Mouse (Mus musculus): ENCODE results near the gene Cracr2b. TPM values are rescaled to one million over a fixed set of nuclear protein-coding genes. Genes with fewer than 3 reads are reported as not detected.

Gene Cracr2b
- polyA plus RNA-seq, 1 experiment from 2014 or later, result 4.6 TPM

GRCm38 (mm10) chr7:141464603-141465201 is 3.8 kb downstream of the Cracr2b start:
- 3% methylated on average over 38 of the region's 38 CpGs for WGBS
- Histone ChIP-seq H3K9ac (replicated peaks; ENCODE audit: low read length) (peak overlapping the region; percentile 23; the same call in 1 of the 2 replicates), H3K27ac (replicated peaks; ENCODE audit: low read depth, low read length) (no peak overlapping the region; the same call in 1 of the 2 replicates), H3K4me2 (ENCODE audit: low read length) (peak overlapping the region; percentile 29), H3K9me3 (ENCODE audit: control insufficient read depth, low read length) (no peaks in the 10 kb centered on the region), H3K4me3 (replicated peaks; ENCODE audit: low read depth, low read length) (peak overlapping the region; percentile 12; the same call in 1 of the 2 replicates), H3K27me3 (ENCODE audit: control insufficient read depth, insufficient read depth, low read length) (peaks cover 73% of the 10 kb centered on the region), H3K4me1 (ENCODE audit: control insufficient read depth, insufficient read depth, low read length) (peaks cover 27% of the 10 kb centered on the region), H3K36me3 (ENCODE audit: control insufficient read depth, insufficient read depth, low read length) (peaks cover 1% of the 10 kb centered on the region)
- no peak for DNase-seq
- ATAC-seq (ENCODE audit: low FRiP score, low TSS enrichment), result no peak

GRCm38 (mm10) chr7:141465388-141466044 is 4.6 kb downstream of the Cracr2b start:
- no peak overlapping the region for H3K27ac ChIP-seq (replicated peaks; ENCODE audit: low read depth, low read length)
- 36% methylated on average over 10 of the region's 10 CpGs for WGBS
- peaks cover 31% of the 10 kb centered on the region for H3K4me1 ChIP-seq (ENCODE audit: control insufficient read depth, insufficient read depth, low read length)
- ATAC-seq (ENCODE audit: low FRiP score, low TSS enrichment) (no peak), DNase-seq (no peak)
- peaks cover 8% of the 10 kb centered on the region for H3K36me3 ChIP-seq (ENCODE audit: control insufficient read depth, insufficient read depth, low read length)
- H3K9me3 ChIP-seq (ENCODE audit: control insufficient read depth, low read length), result no peaks in the 10 kb centered on the region
- H3K4me3 ChIP-seq (replicated peaks; ENCODE audit: low read depth, low read length), result no peak overlapping the region
- no peak overlapping the region for H3K4me2 ChIP-seq (ENCODE audit: low read length)
- H3K27me3 ChIP-seq (ENCODE audit: control insufficient read depth, insufficient read depth, low read length), result peaks cover 67% of the 10 kb centered on the region
- H3K9ac ChIP-seq (replicated peaks; ENCODE audit: low read length), result no peak overlapping the region; the same call in 1 of the 2 replicates

GRCm38 (mm10) chr7:141466045-141466394 is 5.1 kb downstream of the Cracr2b start:
- DNase-seq (no peak), ATAC-seq (ENCODE audit: low FRiP score, low TSS enrichment) (no peak)
- peaks cover 62% of the 10 kb centered on the region for H3K27me3 ChIP-seq (ENCODE audit: control insufficient read depth, insufficient read depth, low read length)
- no peak overlapping the region for H3K9ac ChIP-seq (replicated peaks; ENCODE audit: low read length)
- H3K9me3 ChIP-seq (ENCODE audit: control insufficient read depth, low read length), result no peaks in the 10 kb centered on the region
- peaks cover 31% of the 10 kb centered on the region for H3K4me1 ChIP-seq (ENCODE audit: control insufficient read depth, insufficient read depth, low read length)
- H3K4me2 ChIP-seq (ENCODE audit: low read length), result no peak overlapping the region
- no peak overlapping the region for H3K27ac ChIP-seq (replicated peaks; ENCODE audit: low read depth, low read length)
- H3K36me3 ChIP-seq (ENCODE audit: control insufficient read depth, insufficient read depth, low read length), result peaks cover 13% of the 10 kb centered on the region
- 74% methylated on average over 7 of the region's 7 CpGs for WGBS
- H3K4me3 ChIP-seq (replicated peaks; ENCODE audit: low read depth, low read length), result no peak overlapping the region

GRCm38 (mm10) chr7:141466607-141467148 is 5.8 kb downstream of the Cracr2b start:
- H3K4me2 ChIP-seq (ENCODE audit: low read length), result peak overlapping the region; percentile 67
- no peak overlapping the region for H3K27ac ChIP-seq (replicated peaks; ENCODE audit: low read depth, low read length)
- H3K36me3 ChIP-seq (ENCODE audit: control insufficient read depth, insufficient read depth, low read length), result peaks cover 19% of the 10 kb centered on the region
- WGBS, result 67% methylated on average over 10 of the region's 10 CpGs
- DNase-seq (no peak), ATAC-seq (ENCODE audit: low FRiP score, low TSS enrichment) (no peak)
- H3K9ac ChIP-seq (replicated peaks; ENCODE audit: low read length), result peak overlapping the region; percentile 75
- H3K4me1 ChIP-seq (ENCODE audit: control insufficient read depth, insufficient read depth, low read length), result peaks cover 31% of the 10 kb centered on the region
- H3K27me3 ChIP-seq (ENCODE audit: control insufficient read depth, insufficient read depth, low read length), result peaks cover 56% of the 10 kb centered on the region
- no peaks in the 10 kb centered on the region for H3K9me3 ChIP-seq (ENCODE audit: control insufficient read depth, low read length)
- H3K4me3 ChIP-seq (replicated peaks; ENCODE audit: low read depth, low read length), result peak overlapping the region; percentile 54

- Histone ChIP-seq H3K9me3 (ENCODE audit: control insufficient read depth, low read length) (no peaks in the 10 kb centered on the region), H3K27me3 (ENCODE audit: control insufficient read depth, insufficient read depth, low read length) (peaks cover 48% of the 10 kb centered on the region), H3K36me3 (ENCODE audit: control insufficient read depth, insufficient read depth, low read length) (peaks cover 24% of the 10 kb centered on the region), H3K27ac (replicated peaks; ENCODE audit: low read depth, low read length) (peak within 1 kb of the TSS; percentile 84), H3K4me1 (ENCODE audit: control insufficient read depth, insufficient read depth, low read length) (peaks cover 31% of the 10 kb centered on the region), H3K4me3 (replicated peaks; ENCODE audit: low read depth, low read length) (peak within 1 kb of the TSS; percentile 54), H3K9ac (replicated peaks; ENCODE audit: low read length) (peak within 1 kb of the TSS; percentile 75), H3K4me2 (ENCODE audit: low read length) (peak within 1 kb of the TSS; percentile 67)
- DNase-seq (peak; percentile 81), ATAC-seq (ENCODE audit: low FRiP score, low TSS enrichment) (peak; percentile 59)
- under 1% methylated on average over 52 of the region's 52 CpGs for WGBS
These were observed 6.5 kb downstream of the Cracr2b start, which contains the start of gene Cd151 for GRCm38 (mm10) chr7:141467230-141468030. Cd151 (plus strand) TSS chr7:141467392.

GRCm38 (mm10) chr7:141468164-141468521 is 7.2 kb downstream of the Cracr2b start:
- Histone ChIP-seq H3K36me3 (ENCODE audit: control insufficient read depth, insufficient read depth, low read length) (peaks cover 29% of the 10 kb centered on the region), H3K27me3 (ENCODE audit: control insufficient read depth, insufficient read depth, low read length) (peaks cover 41% of the 10 kb centered on the region), H3K4me1 (ENCODE audit: control insufficient read depth, insufficient read depth, low read length) (peaks cover 31% of the 10 kb centered on the region), H3K4me3 (replicated peaks; ENCODE audit: low read depth, low read length) (peak overlapping the region; percentile 54), H3K9ac (replicated peaks; ENCODE audit: low read length) (peak overlapping the region; percentile 75), H3K27ac (replicated peaks; ENCODE audit: low read depth, low read length) (peak overlapping the region; percentile 84), H3K4me2 (ENCODE audit: low read length) (peak overlapping the region; percentile 67), H3K9me3 (ENCODE audit: control insufficient read depth, low read length) (no peaks in the 10 kb centered on the region)
- WGBS, result 21% methylated on average over 5 of the region's 5 CpGs
- DNase-seq, result peak; percentile 30
- peak; percentile 38; the same call in 1 of the 2 replicates for ATAC-seq (ENCODE audit: low FRiP score, low TSS enrichment)

- H3K9me3 ChIP-seq (ENCODE audit: control insufficient read depth, low read length), result no peaks in the 10 kb centered on the region
- peak overlapping the region; percentile 84 for H3K27ac ChIP-seq (replicated peaks; ENCODE audit: low read depth, low read length)
- peaks cover 32% of the 10 kb centered on the region for H3K4me1 ChIP-seq (ENCODE audit: control insufficient read depth, insufficient read depth, low read length)
- ATAC-seq (ENCODE audit: low FRiP score, low TSS enrichment) (peak; percentile 80), DNase-seq (peak; percentile 84)
- peak overlapping the region; percentile 67 for H3K4me2 ChIP-seq (ENCODE audit: low read length)
- 18% methylated on average over 8 of the region's 8 CpGs for WGBS
- H3K27me3 ChIP-seq (ENCODE audit: control insufficient read depth, insufficient read depth, low read length), result peaks cover 36% of the 10 kb centered on the region
- peak overlapping the region; percentile 75 for H3K9ac ChIP-seq (replicated peaks; ENCODE audit: low read length)
- peaks cover 29% of the 10 kb centered on the region for H3K36me3 ChIP-seq (ENCODE audit: control insufficient read depth, insufficient read depth, low read length)
- peak overlapping the region; percentile 54 for H3K4me3 ChIP-seq (replicated peaks; ENCODE audit: low read depth, low read length)
These were observed 7.8 kb downstream of the Cracr2b start for GRCm38 (mm10) chr7:141468522-141469211.

GRCm38 (mm10) chr7:141469352-141469751 is 8.5 kb downstream of the Cracr2b start:
- ATAC-seq (ENCODE audit: low FRiP score, low TSS enrichment) (no peak), DNase-seq (no peak)
- Histone ChIP-seq H3K9ac (replicated peaks; ENCODE audit: low read length) (peak overlapping the region; percentile 75; the same call in 1 of the 2 replicates), H3K27me3 (ENCODE audit: control insufficient read depth, insufficient read depth, low read length) (peaks cover 29% of the 10 kb centered on the region), H3K27ac (replicated peaks; ENCODE audit: low read depth, low read length) (peak overlapping the region; percentile 84), H3K4me1 (ENCODE audit: control insufficient read depth, insufficient read depth, low read length) (peaks cover 39% of the 10 kb centered on the region), H3K4me3 (replicated peaks; ENCODE audit: low read depth, low read length) (peak overlapping the region; percentile 54), H3K9me3 (ENCODE audit: control insufficient read depth, low read length) (no peaks in the 10 kb centered on the region), H3K4me2 (ENCODE audit: low read length) (peak overlapping the region; percentile 67), H3K36me3 (ENCODE audit: control insufficient read depth, insufficient read depth, low read length) (peaks cover 29% of the 10 kb centered on the region)
- WGBS, result 41% methylated on average over 6 of the region's 6 CpGs
